Mouse (Mus musculus): Measurements from ENCODE around the gene Cd8b1. TPM values are rescaled to one million over a fixed set of nuclear protein-coding genes. Genes with fewer than 3 reads are reported as not detected.

The Cd8b1 gene
- polyA plus RNA-seq, 1 experiment: not detected

DNA sequence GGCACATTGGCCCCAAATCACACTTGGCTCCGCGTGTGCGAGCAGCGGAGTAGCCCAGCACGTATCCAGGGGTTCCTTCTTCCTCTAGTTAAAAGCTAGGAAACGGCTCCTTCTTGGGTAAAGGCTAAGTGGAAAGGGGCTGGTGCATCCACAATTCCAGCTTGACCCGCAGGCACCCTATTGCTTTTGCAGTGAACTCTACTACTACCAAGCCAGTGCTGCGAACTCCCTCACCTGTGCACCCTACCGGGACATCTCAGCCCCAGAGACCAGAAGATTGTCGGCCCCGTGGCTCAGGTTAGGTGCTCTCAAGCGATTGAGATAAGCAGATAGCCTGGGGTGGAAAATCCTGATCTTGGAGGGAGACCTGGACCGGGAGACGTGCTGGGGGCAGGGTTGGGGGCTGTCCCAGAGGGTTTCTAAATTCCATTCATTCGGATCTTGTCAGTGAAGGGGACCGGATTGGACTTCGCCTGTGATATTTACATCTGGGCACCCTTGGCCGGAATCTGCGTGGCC lies 51.8 kb downstream of the Cd8b1 start:
- TF ChIP-seq POLR2A (IDR thresholded peaks at IDR 0.05; ENCODE audit: borderline replicate concordance, extremely low read depth, insufficient read depth, insufficient read length, poor library complexity, severe bottlenecking) (no peak), CTCF (IDR thresholded peaks at IDR 0.05; ENCODE audit: borderline replicate concordance, extremely low read depth, insufficient read depth, insufficient read length) (no peak)
- DNase-seq (ENCODE audit: low read depth): no peak

DNA sequence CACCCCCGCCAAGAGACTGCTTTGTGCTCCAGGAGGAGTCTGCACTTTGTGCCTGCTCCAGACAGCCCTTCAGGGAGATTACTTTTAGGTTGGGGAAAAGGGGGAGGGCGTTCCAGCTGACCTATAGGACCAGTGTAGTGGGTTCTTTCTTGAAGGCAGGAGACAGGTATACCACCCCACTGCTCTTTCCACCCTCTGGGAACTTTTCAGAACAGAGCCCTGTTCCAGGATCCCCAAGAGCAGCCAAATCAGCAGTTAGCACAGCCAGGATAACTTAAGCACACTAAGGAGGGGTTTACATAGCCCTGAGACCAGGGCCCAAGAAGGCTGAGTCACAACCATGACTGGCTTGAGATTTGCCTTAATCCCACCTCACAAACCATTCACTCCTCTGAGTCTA lies 52.3 kb downstream of the Cd8b1 start:
- TF ChIP-seq CTCF (IDR thresholded peaks at IDR 0.05; ENCODE audit: borderline replicate concordance, extremely low read depth, insufficient read depth, insufficient read length) (no peak), POLR2A (IDR thresholded peaks at IDR 0.05; ENCODE audit: borderline replicate concordance, extremely low read depth, insufficient read depth, insufficient read length, poor library complexity, severe bottlenecking) (no peak)
- DNase-seq (ENCODE audit: low read depth): no peak

GRCm38 (mm10) chr6:71376711-71377110 lies 54.1 kb downstream of the Cd8b1 start:
- no peak for DNase-seq (ENCODE audit: low read depth)

DNA sequence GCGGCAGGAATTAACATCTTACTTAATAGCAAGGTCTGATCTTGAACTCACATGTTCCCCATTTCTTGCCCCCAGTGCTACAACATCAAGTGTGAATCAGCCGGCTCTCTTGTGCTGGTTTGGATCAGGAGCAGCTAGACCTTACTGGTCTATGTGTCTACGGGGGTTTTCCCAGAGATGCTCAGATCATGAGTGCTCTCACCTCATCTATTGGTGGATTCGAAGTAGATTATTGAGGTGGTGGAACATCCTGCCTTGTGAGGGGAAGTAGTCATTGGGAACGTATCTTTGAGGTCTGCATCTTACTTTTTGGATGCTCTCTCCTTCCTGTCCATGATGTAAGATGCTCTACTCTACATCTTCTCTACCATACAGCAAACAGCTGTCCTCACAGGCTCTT lies 59.1 kb downstream of the Cd8b1 start:
- DNase-seq (ENCODE audit: low read depth): no peak
- TF ChIP-seq POLR2A (IDR thresholded peaks at IDR 0.05; ENCODE audit: borderline replicate concordance, extremely low read depth, insufficient read depth, insufficient read length, poor library complexity, severe bottlenecking) (no peak), CTCF (IDR thresholded peaks at IDR 0.05; ENCODE audit: borderline replicate concordance, extremely low read depth, insufficient read depth, insufficient read length) (no peak)

More at GRCm38 (mm10) chr6:71376711-71377110, 54.1 kb downstream of the Cd8b1 start:
- no peak for TF ChIP-seq CTCF (IDR thresholded peaks at IDR 0.05; ENCODE audit: borderline replicate concordance, extremely low read depth, insufficient read depth, insufficient read length)
- no peak for TF ChIP-seq POLR2A (IDR thresholded peaks at IDR 0.05; ENCODE audit: borderline replicate concordance, extremely low read depth, insufficient read depth, insufficient read length, poor library complexity, severe bottlenecking)

Other genes with a start within 250 kb of the Cd8b1 start
- 3.0 TPM in 2 replicates for gene Thnsl2, start 178.3 kb upstream of the Cd8b1 start, polyA plus RNA-seq (2012; rRNA removed)
- gene Fabp1, start 123.0 kb upstream of the Cd8b1 start, polyA plus RNA-seq (2012; rRNA removed): not detected in 2 replicates
- gene Krcc1, start 51.1 kb upstream of the Cd8b1 start, polyA plus RNA-seq (2012; rRNA removed): 9.3 and 11.1 TPM in 2 replicates
- 0.85 and 0.88 TPM in 2 replicates for gene Smyd1, start 555 bp upstream of the Cd8b1 start, polyA plus RNA-seq (2012; rRNA removed)
- not detected in 2 replicates for gene Cd8a, start 50.6 kb downstream of the Cd8b1 start, polyA plus RNA-seq (2012; rRNA removed)
- 30.0 and 33.6 TPM in 2 replicates for gene Rmnd5a, start 117.8 kb downstream of the Cd8b1 start, polyA plus RNA-seq (2012; rRNA removed)
- 23.5 and 25.1 TPM in 2 replicates for gene Rnf103, start 171.1 kb downstream of the Cd8b1 start, polyA plus RNA-seq (2012; rRNA removed)
- 51.0 and 51.6 TPM in 2 replicates for gene Chmp3, start 221.0 kb downstream of the Cd8b1 start, polyA plus RNA-seq (2012; rRNA removed)

Measured in brain, embryonic 14.5 days (tissue).